Mouse (Mus musculus) liver, embryonic 11.5 days (tissue): ENCODE measurements around the gene Exoc3l. TPM values are rescaled to one million over a fixed set of nuclear protein-coding genes. Genes with fewer than 3 reads are reported as not detected.

Experiments used
- ATAC-seq: fragments of 200-750 bp; cut with Nextera tagmentation; replicated peaks from 2 replicates; pipeline ENCODE4 v1.8.0; 2017; ENCODE audit warnings: moderate number of reproducible peaks, mild to moderate bottlenecking, moderate TSS enrichment, moderate library complexity; ENCODE audit not compliant: low FRiP score
- DNase-seq: peaks from one replicate; pipeline ENCODE4 v3.0.0-alpha.2; 2017; ENCODE audit warnings: low spot score
- H3K27ac ChIP-seq: fragments of 300-500 bp; sonication (generic); 2 replicates; pipeline ENCODE4 v1.5.1; 2014; ENCODE audit warnings: mild to moderate bottlenecking, low read depth, low read length, control low read depth
- H3K27me3 ChIP-seq: fragments of 300-500 bp; sonication (generic); replicated peaks from 2 replicates; pipeline ENCODE4 v1.6.1; 2014; ENCODE audit warnings: low read length, mixed read lengths; ENCODE audit not compliant: control insufficient read depth, insufficient read depth
- H3K36me3 ChIP-seq: fragments of 300-500 bp; sonication (generic); 2 replicates; pipeline ENCODE4 v1.6.1; 2014; ENCODE audit warnings: mild to moderate bottlenecking, low read length, moderate library complexity, mixed read lengths; ENCODE audit not compliant: control insufficient read depth, insufficient read depth
- H3K4me1 ChIP-seq: fragments of 300-500 bp; sonication (generic); replicated peaks from 2 replicates; pipeline ENCODE4 v1.6.1; 2014; ENCODE audit warnings: low read length, mixed read lengths; ENCODE audit not compliant: control insufficient read depth, insufficient read depth
- H3K4me2 ChIP-seq: fragments of 300-500 bp; sonication (generic); 2 replicates; pipeline ENCODE4 v1.6.1; 2014; ENCODE audit warnings: mild to moderate bottlenecking, control low read depth, moderate library complexity
- H3K4me3 ChIP-seq: fragments of 300-500 bp; sonication (generic); 2 replicates; pipeline ENCODE4 v1.5.1; 2014; ENCODE audit warnings: low read depth, low read length, control low read depth
- H3K9ac ChIP-seq: fragments of 300-500 bp; sonication (generic); 2 replicates; pipeline ENCODE4 v1.6.1; 2014; ENCODE audit warnings: low read depth, low read length, control low read depth
- H3K9me3 ChIP-seq: fragments of 300-500 bp; sonication (generic); 2 replicates; pipeline ENCODE4 v1.6.1; 2016; ENCODE audit warnings: low read length, inconsistent platforms, mixed read lengths; ENCODE audit not compliant: control insufficient read depth
- WGBS: fragments of 180-500 bp; shearing (Covaris S2); extraction: QIAGEN DNeasy Blood & Tissue Kit; methylation state at CpG from one replicate; pipeline ENCODE4 v1.1.7; 2014; 5-methylcytosine and 5-hydroxymethylcytosine counted together
- polyA plus RNA-seq: library from polyadenylated mRNA; unstranded; fragments of >200 nt; fragmentation: Nextera tagmentation; extraction: Ambion mirVana; gene quantifications from 2 replicates; pipeline ENCODE4 v1.2.1, GENCODE M21; 2014

Exoc3l gene
- polyA plus RNA-seq, 1 experiment from 2014 or later: 19.6 TPM

DNA sequence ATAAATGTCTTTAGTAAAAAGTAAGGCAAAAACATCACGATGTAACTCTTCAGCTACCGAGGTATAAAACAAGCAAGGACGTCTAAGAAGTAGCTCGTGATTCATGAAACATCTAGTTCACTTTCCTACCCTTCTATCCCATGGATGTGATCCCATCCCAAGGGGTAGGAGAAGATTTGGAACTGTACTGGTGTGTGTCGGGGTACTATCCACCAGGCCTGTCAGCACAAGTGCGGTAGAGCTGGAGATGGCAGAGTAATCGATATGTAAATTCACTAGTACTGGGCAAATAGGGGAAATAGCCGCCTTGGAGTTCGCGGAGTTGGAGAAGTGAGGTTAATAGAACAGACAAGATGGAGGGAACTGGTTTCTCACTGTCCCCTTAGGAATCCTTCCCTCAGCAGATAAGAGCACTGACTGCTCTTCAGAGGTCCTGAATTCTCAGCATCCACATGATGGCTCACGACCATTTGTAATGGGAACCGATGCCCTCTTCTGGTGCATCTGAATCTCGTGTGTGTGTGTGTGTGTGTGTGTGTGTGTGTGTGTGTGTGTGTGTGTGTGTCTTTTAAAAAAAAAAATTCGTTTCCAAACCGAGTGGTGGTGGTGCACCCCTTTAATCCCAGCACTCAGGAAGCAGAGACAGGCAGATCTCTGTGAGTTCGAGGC lies 32.5 kb downstream of the Exoc3l start:
- ATAC-seq: no peak
- peaks cover 49% of the 10 kb centered on the region for H3K27me3 ChIP-seq
- no peak overlapping the region; the same call in 1 of the 2 replicates for H3K9ac ChIP-seq
- H3K4me2 ChIP-seq: peak overlapping the region; percentile 81
- H3K4me3 ChIP-seq: peak overlapping the region; percentile 64
- peaks cover 6% of the 10 kb centered on the region; the same call in 1 of the 2 replicates for H3K9me3 ChIP-seq
- H3K36me3 ChIP-seq: no peaks in the 10 kb centered on the region
- 43% methylated on average over 16 of the region's 16 CpGs for WGBS
- peaks cover 32% of the 10 kb centered on the region for H3K4me1 ChIP-seq
- H3K27ac ChIP-seq: no peak overlapping the region
- no peak for DNase-seq

DNA sequence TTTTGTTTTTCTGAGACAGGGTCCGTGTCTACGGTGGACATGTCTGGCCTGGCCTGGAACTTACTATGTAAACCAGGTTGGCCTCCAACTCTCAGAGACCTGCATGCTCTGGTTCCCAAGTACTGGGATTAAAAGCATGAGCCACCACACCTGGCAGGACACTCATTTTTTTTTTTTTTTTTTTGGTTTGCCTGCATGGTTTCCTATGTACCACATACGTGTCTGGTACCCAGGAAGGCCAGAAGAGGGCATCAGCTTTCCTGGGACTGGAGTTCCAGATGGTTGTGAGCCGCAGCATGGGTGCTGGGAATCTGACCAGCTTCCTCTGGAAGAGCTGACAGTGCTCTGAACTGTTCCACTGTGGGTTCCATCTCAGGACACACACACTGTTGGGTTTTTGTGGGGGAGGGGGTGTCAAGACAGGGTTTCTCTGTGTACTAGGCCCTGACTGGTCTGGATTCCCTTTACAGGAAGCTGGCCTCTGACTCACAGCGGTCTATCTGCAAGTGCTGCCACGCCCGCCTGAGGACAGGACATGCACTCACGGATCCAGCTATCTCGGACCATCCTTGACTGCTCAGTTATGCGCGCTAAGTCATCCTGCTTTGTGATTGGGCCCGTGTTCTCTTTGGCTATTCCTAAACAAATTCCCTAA lies 34.4 kb downstream of the Exoc3l start:
- Histone ChIP-seq H3K27ac (no peak overlapping the region), H3K9me3 (peaks cover 5% of the 10 kb centered on the region; the same call in 1 of the 2 replicates), H3K36me3 (no peaks in the 10 kb centered on the region), H3K4me3 (no peak overlapping the region), H3K4me2 (no peak overlapping the region), H3K4me1 (peaks cover 27% of the 10 kb centered on the region), H3K9ac (no peak overlapping the region), H3K27me3 (peaks cover 31% of the 10 kb centered on the region)
- ATAC-seq (no peak), DNase-seq (no peak)
- 69% methylated on average over 12 of the region's 12 CpGs for WGBS

DNA sequence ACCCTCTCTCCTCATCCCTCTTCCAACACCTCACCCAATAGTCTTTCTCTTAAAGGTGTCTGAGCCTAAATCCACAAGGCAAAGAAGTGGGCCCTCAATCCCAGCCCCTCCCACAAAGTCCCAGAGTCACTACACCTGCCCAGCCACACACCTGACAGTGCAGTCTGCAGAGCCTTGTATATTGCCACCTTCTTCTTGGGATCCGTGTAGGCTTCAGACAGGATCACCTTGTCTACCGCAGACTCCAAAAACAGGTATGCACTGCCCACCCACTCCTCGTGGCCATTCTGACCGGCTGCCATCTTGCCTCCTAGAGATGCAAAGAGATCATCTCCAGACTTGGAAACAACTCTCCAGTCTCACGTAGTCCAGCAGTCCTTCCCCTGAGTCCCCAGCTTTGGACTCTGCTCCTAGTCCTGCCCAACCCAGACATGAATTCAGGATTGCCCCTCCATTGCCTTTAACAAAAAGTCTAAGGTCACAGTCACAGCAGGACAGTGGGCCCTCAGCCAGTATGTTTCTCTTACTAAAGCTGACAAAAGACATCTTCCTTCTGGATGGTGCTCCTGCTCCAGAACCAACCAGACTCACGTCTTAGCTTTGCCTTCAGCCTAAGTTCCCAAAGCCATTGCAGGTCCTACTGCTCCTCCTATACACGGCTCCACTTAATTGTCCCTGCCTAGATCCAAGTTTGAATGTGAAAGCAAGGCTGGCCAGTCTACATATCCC lies 35.4 kb downstream of the Exoc3l start:
- no peak overlapping the region for H3K4me3 ChIP-seq
- H3K9ac ChIP-seq: no peak overlapping the region
- no peak overlapping the region for H3K27ac ChIP-seq
- peaks cover 30% of the 10 kb centered on the region for H3K4me1 ChIP-seq
- H3K4me2 ChIP-seq: peak overlapping the region; percentile 78
- WGBS: 73% methylated on average over 7 of the region's 7 CpGs
- H3K36me3 ChIP-seq: no peaks in the 10 kb centered on the region
- H3K9me3 ChIP-seq: no peaks in the 10 kb centered on the region
- peaks cover 30% of the 10 kb centered on the region for H3K27me3 ChIP-seq
- no peak for DNase-seq
- ATAC-seq: no peak

DNA sequence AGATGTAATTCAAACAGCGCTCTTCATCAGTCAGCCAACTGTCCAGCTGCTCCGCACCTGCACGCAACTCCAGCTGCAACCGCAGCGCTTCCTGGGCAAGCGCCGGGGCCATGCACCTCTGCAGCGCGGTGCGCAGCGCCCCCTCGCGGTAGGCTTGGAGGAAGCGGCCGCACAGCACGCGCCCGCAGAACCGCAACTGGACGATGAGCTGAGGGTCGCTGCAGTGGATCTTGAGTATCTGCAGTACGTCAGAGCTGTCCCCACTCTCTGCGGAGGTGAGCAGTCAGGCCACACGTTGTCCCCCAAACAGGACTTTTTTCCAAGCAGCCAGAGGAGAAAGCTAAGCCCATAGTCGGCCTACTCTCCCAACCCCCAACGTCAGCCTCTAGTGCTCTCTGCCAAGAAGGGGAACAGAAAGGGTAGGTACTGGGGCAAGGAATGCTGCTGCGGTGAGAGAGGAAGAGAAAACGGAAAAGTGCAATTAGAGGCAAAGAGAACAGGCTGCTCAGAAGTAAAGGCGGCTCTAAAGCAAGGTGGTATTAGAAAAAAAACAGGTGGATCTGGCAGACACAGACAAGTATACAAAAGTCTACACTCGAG lies 36.1 kb downstream of the Exoc3l start:
- DNase-seq (peak; percentile 84), ATAC-seq (peak; percentile 44)
- Histone ChIP-seq H3K4me1 (peaks cover 30% of the 10 kb centered on the region), H3K9me3 (no peaks in the 10 kb centered on the region), H3K4me3 (peak overlapping the region; percentile 39), H3K4me2 (peak overlapping the region; percentile 78), H3K27ac (no peak overlapping the region), H3K27me3 (peaks cover 29% of the 10 kb centered on the region), H3K9ac (0 out of 2 replicates have a peak overlapping the region, but pooled peaks have one; percentile 12), H3K36me3 (no peaks in the 10 kb centered on the region)
- WGBS: 4% methylated on average over 30 of the region's 30 CpGs

DNA sequence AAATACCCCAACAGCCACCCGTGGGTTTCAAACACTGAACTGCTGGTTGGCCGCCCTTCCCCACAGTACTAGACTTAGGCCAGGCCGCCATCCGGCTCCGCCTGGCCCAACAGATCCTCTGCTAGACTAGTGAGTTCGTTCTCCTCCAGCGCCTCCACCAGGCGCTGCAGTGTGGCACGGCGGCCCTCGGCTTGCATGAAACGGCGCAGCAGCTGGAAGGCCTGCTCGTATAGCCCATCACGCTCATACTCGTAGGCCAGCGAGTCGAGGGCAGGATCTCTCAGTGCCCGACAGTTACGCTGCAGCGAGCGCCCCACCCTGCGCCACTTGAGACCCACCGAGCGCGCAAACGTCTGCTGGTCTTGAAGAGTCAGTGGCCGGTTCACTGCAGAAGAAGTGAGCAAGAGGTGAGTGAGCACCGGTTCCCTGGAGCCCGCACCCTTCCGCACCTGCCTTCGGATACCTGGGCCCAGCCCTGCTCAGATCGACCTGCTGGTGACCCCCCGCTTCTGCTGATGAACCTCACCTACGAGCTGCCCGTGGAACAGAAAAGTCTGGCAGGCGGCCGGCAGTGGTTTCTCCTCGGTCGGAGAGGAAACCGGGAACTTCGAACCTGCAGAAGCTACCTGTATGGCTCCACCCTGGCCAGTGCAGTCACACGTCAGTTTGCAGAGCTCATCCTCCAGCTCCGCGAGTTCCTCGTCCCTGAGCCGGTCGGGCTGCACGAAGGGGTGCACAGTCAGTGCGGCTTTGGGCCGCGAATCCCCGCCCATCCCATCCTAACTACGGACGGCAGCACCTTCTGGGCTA lies 36.8 kb downstream of the Exoc3l start:
- Histone ChIP-seq H3K27me3 (peaks cover 29% of the 10 kb centered on the region), H3K36me3 (no peaks in the 10 kb centered on the region), H3K27ac (no peak overlapping the region), H3K4me2 (peak overlapping the region; percentile 78), H3K4me3 (peak overlapping the region; percentile 39), H3K9ac (0 out of 2 replicates have a peak overlapping the region, but pooled peaks have one; percentile 12), H3K4me1 (peaks cover 30% of the 10 kb centered on the region), H3K9me3 (no peaks in the 10 kb centered on the region)
- DNase-seq: no peak
- peak; percentile 3; the same call in 1 of the 2 replicates for ATAC-seq
- WGBS: 14% methylated on average over 55 of the region's 55 CpGs

DNA sequence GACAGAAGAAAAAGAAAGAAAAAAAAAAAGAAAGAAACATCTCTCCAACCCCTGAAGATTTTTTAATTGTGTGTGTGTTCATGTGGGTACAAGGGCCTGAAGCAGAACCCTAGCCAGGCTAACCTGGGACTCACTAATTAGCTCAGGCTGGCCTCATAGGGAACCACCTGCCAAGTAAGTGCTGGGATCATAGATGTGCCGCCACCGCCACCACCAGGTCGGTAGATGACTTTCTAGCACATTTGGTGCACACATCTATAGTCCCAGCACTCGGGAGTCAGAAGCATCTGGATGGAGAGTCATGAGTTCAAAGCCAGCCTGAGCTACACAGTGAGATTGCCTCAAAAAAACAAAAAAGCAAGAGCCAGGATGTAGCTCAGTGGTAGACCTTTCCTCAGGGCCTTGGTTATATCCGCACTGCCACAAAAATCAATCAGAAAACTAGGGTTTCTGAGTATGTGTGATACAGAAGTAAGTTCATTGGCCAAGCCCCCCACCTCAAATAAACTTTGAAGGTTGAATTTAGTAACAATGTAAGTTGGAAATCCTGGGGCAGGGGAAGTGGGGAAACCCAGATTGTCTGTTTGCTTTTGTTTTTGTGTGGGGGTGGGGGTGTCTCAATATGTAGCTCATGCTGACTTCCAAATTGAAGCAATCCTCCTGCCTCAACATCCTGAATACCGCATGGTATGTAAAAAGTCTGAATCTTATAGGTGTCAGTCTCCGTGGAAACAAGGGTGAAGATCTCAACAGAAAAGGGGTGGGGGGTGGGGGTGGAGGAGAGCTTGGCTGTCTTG lies 38.4 kb downstream of the Exoc3l start:
- no peak overlapping the region for H3K27ac ChIP-seq
- WGBS: 66% methylated on average over 7 of the region's 7 CpGs
- H3K4me2 ChIP-seq: no peak overlapping the region
- no peak overlapping the region for H3K4me3 ChIP-seq
- ATAC-seq (no peak), DNase-seq (no peak)
- H3K27me3 ChIP-seq: peaks cover 29% of the 10 kb centered on the region
- H3K4me1 ChIP-seq: peaks cover 31% of the 10 kb centered on the region
- H3K36me3 ChIP-seq: no peaks in the 10 kb centered on the region
- H3K9me3 ChIP-seq: no peaks in the 10 kb centered on the region
- no peak overlapping the region for H3K9ac ChIP-seq

DNA sequence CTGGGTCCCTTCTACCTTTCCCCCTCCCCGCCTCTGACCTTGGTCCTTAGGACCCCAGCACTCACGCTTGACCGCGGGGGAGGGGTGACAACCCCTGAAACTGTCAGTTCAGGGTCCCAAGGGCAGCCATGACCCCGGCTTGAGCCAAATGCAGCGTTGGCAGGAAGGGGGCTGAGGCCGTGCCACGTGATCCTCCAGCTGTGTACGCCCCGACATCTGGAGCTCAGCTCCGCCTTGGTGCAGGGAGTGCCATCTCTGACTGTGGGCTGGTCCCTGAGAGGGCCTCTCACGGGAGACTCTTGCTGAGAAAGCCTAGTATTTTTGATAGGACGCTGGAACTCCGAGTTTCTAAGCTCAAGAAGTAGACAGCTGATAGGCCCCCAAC lies 40.9 kb downstream of the Exoc3l start, which contains the start of gene B3gnt9:
B3gnt9 (minus strand) TSS at position 188 of the 385 bp plus-strand sequence.
- DNase-seq: peak; percentile 72
- H3K4me1 ChIP-seq: peaks cover 29% of the 10 kb centered on the region
- H3K9ac ChIP-seq: peak within 1 kb of the TSS; percentile 76
- under 1% methylated on average over 14 of the region's 14 CpGs for WGBS
- H3K4me3 ChIP-seq: peak within 1 kb of the TSS; percentile 66
- H3K4me2 ChIP-seq: peak within 1 kb of the TSS; percentile 99
- peak; percentile 83 for ATAC-seq
- peaks cover 23% of the 10 kb centered on the region for H3K27me3 ChIP-seq
- H3K27ac ChIP-seq: peak within 1 kb of the TSS; percentile 65
- H3K9me3 ChIP-seq: no peaks in the 10 kb centered on the region
- H3K36me3 ChIP-seq: peaks cover 11% of the 10 kb centered on the region; the same call in 1 of the 2 replicates
